Mouse (Mus musculus) midbrain, embryonic 12.5 days (tissue): ENCODE data around the gene Fgfr2. TPM values are rescaled to one million over a fixed set of nuclear protein-coding genes. Genes with fewer than 3 reads are reported as not detected.

Experiments
- ATAC-seq: fragments of 200-750 bp; cut with Nextera tagmentation; 2 replicates; pipeline ENCODE4 v1.8.0; 2017; ENCODE audit warnings: low read depth, moderate TSS enrichment, moderate library complexity; ENCODE audit not compliant: low FRiP score
- H3K27ac ChIP-seq: fragments of 300-500 bp; sonication (generic); replicated peaks from 2 replicates; pipeline ENCODE4 v1.5.1; 2016; ENCODE audit warnings: mild to moderate bottlenecking
- H3K27me3 ChIP-seq: fragments of 300-500 bp; sonication (generic); 2 replicates; pipeline ENCODE4 v1.6.1; 2016; ENCODE audit warnings: mild to moderate bottlenecking
- H3K36me3 ChIP-seq: fragments of 300-500 bp; sonication (generic); 2 replicates; pipeline ENCODE4 v1.6.1; 2016
- H3K4me1 ChIP-seq: fragments of 300-500 bp; sonication (generic); 2 replicates; pipeline ENCODE4 v1.6.1; 2016
- H3K4me2 ChIP-seq: fragments of 300-500 bp; sonication (generic); replicated peaks from 2 replicates; pipeline ENCODE4 v1.6.1; 2016; ENCODE audit warnings: mild to moderate bottlenecking, moderate library complexity
- H3K4me3 ChIP-seq: fragments of 300-500 bp; sonication (generic); 2 replicates; pipeline ENCODE4 v1.5.1; 2016; ENCODE audit warnings: mild to moderate bottlenecking
- H3K9ac ChIP-seq: fragments of 300-500 bp; sonication (generic); replicated peaks from 2 replicates; pipeline ENCODE4 v1.6.1; 2016; ENCODE audit warnings: mild to moderate bottlenecking, moderate library complexity
- H3K9me3 ChIP-seq: fragments of 300-500 bp; sonication (generic); 2 replicates; pipeline ENCODE4 v1.6.1; 2016; ENCODE audit warnings: mild to moderate bottlenecking
- WGBS: fragments of 180-500 bp; shearing (Covaris S2); methylation state at CpG from one replicate; pipeline ENCODE4 v1.1.7; 2016; 5-methylcytosine and 5-hydroxymethylcytosine counted together
- polyA plus RNA-seq: library from polyadenylated mRNA; unstranded; fragments of >200 nt; fragmentation: Nextera tagmentation; extraction: Ambion mirVana; gene quantifications from 2 replicates; pipeline ENCODE4 v1.2.1, GENCODE M21; 2016

Gene Fgfr2
- polyA plus RNA-seq, 1 experiment from 2014 or later = 96.5 TPM

GRCm38 (mm10) chr7:131037083-131037482 is 2086.1 kb downstream of the Fgfr2 start:
- no peak for ATAC-seq
- WGBS = 85% methylated on average over 2 of the region's 2 CpGs
- no peaks in the 10 kb centered on the region for H3K9me3 ChIP-seq

GRCm38 (mm10) chr7:131036396-131036795 is 2086.8 kb downstream of the Fgfr2 start:
- Histone ChIP-seq H3K9me3 (no peaks in the 10 kb centered on the region), H3K4me3 (no peak overlapping the region), H3K27me3 (no peaks in the 10 kb centered on the region), H3K27ac (no peak overlapping the region), H3K9ac (no peak overlapping the region), H3K4me1 (no peaks in the 10 kb centered on the region), H3K36me3 (no peaks in the 10 kb centered on the region), H3K4me2 (no peak overlapping the region)
- ATAC-seq = no peak
- WGBS = 88% methylated on average over 3 of the region's 3 CpGs

More at GRCm38 (mm10) chr7:131037083-131037482, 2086.1 kb downstream of the Fgfr2 start:
- Histone ChIP-seq H3K27me3 (no peaks in the 10 kb centered on the region), H3K9ac (no peak overlapping the region), H3K27ac (no peak overlapping the region), H3K4me3 (no peak overlapping the region), H3K36me3 (no peaks in the 10 kb centered on the region), H3K4me1 (no peaks in the 10 kb centered on the region), H3K4me2 (no peak overlapping the region)

GRCm38 (mm10) chr7:131031755-131032154 is 2091.4 kb downstream of the Fgfr2 start, which contains the start of gene Dmbt1:
TSS of gene Dmbt1 (plus strand) at chr7:131032053.
- Histone ChIP-seq H3K27me3 (no peaks in the 10 kb centered on the region), H3K9me3 (no peaks in the 10 kb centered on the region), H3K4me2 (no peak within 1 kb of the TSS), H3K36me3 (no peaks in the 10 kb centered on the region), H3K4me3 (no peak within 1 kb of the TSS), H3K27ac (no peak within 1 kb of the TSS), H3K9ac (no peak within 1 kb of the TSS), H3K4me1 (peaks cover 2% of the 10 kb centered on the region; the same call in 1 of the 2 replicates)
- 86% methylated on average over 5 of the region's 5 CpGs for WGBS
- no peak for ATAC-seq

GRCm38 (mm10) chr7:131027557-131027956 is 2095.6 kb downstream of the Fgfr2 start:
- no peak for ATAC-seq
- H3K4me2 ChIP-seq = no peak overlapping the region
- no peak overlapping the region for H3K9ac ChIP-seq
- H3K27me3 ChIP-seq = no peaks in the 10 kb centered on the region
- H3K9me3 ChIP-seq = no peaks in the 10 kb centered on the region
- no peak overlapping the region for H3K27ac ChIP-seq
- H3K36me3 ChIP-seq = no peaks in the 10 kb centered on the region
- H3K4me1 ChIP-seq = peaks cover 5% of the 10 kb centered on the region; the same call in 1 of the 2 replicates
- H3K4me3 ChIP-seq = no peak overlapping the region
- 90% methylated on average over 1 of the region's 1 CpGs for WGBS

- H3K36me3 ChIP-seq = no peaks in the 10 kb centered on the region
- WGBS = 90% methylated on average over 1 of the region's 1 CpGs
- no peaks in the 10 kb centered on the region for H3K27me3 ChIP-seq
- no peak overlapping the region for H3K4me3 ChIP-seq
- no peak overlapping the region for H3K9ac ChIP-seq
- ATAC-seq = no peak
- peaks cover 5% of the 10 kb centered on the region; the same call in 1 of the 2 replicates for H3K4me1 ChIP-seq
- no peak overlapping the region for H3K4me2 ChIP-seq
- no peaks in the 10 kb centered on the region for H3K9me3 ChIP-seq
- no peak overlapping the region for H3K27ac ChIP-seq
Observed at GRCm38 (mm10) chr7:131024807-131025206, 2098.3 kb downstream of the Fgfr2 start.

- WGBS = 91% methylated on average over 2 of the region's 2 CpGs
Observed at GRCm38 (mm10) chr7:131019181-131019580, 2104.0 kb downstream of the Fgfr2 start.

GRCm38 (mm10) chr7:131011901-131012300 is 2111.2 kb downstream of the Fgfr2 start:
- Histone ChIP-seq H3K4me1 (no peaks in the 10 kb centered on the region), H3K36me3 (no peaks in the 10 kb centered on the region), H3K9ac (no peak overlapping the region), H3K27me3 (no peaks in the 10 kb centered on the region), H3K4me3 (no peak overlapping the region), H3K4me2 (no peak overlapping the region), H3K9me3 (peaks cover 6% of the 10 kb centered on the region), H3K27ac (no peak overlapping the region)
- WGBS = 81% methylated on average over 1 of the region's 1 CpGs
- ATAC-seq = no peak

More at GRCm38 (mm10) chr7:131019181-131019580, 2104.0 kb downstream of the Fgfr2 start:
- H3K36me3 ChIP-seq = no peaks in the 10 kb centered on the region
- H3K9me3 ChIP-seq = peaks cover 5% of the 10 kb centered on the region
- H3K27ac ChIP-seq = no peak overlapping the region
- no peak overlapping the region for H3K4me3 ChIP-seq
- no peaks in the 10 kb centered on the region for H3K4me1 ChIP-seq
- no peaks in the 10 kb centered on the region for H3K27me3 ChIP-seq
- no peak for ATAC-seq
- H3K4me2 ChIP-seq = no peak overlapping the region
- H3K9ac ChIP-seq = no peak overlapping the region

GRCm38 (mm10) chr7:131009178-131009577 is 2114.0 kb downstream of the Fgfr2 start:
- no peak overlapping the region for H3K27ac ChIP-seq
- H3K36me3 ChIP-seq = no peaks in the 10 kb centered on the region
- H3K9me3 ChIP-seq = peaks cover 7% of the 10 kb centered on the region; the same call in 1 of the 2 replicates
- 86% methylated on average over 5 of the region's 5 CpGs for WGBS
- H3K27me3 ChIP-seq = no peaks in the 10 kb centered on the region
- no peak for ATAC-seq
- H3K4me1 ChIP-seq = no peaks in the 10 kb centered on the region
- H3K4me3 ChIP-seq = no peak overlapping the region
- H3K4me2 ChIP-seq = no peak overlapping the region
- H3K9ac ChIP-seq = no peak overlapping the region

- Histone ChIP-seq H3K9ac (no peak overlapping the region), H3K27ac (no peak overlapping the region), H3K27me3 (no peaks in the 10 kb centered on the region), H3K4me2 (no peak overlapping the region), H3K4me1 (no peaks in the 10 kb centered on the region), H3K4me3 (no peak overlapping the region), H3K36me3 (no peaks in the 10 kb centered on the region), H3K9me3 (peaks cover 7% of the 10 kb centered on the region; the same call in 1 of the 2 replicates)
- 78% methylated on average over 2 of the region's 2 CpGs for WGBS
- no peak for ATAC-seq
Observed at GRCm38 (mm10) chr7:131007221-131007620, 2115.9 kb downstream of the Fgfr2 start.

GRCm38 (mm10) chr7:131004071-131004470 is 2119.1 kb downstream of the Fgfr2 start:
- peaks cover 7% of the 10 kb centered on the region; the same call in 1 of the 2 replicates for H3K9me3 ChIP-seq
- no peaks in the 10 kb centered on the region for H3K27me3 ChIP-seq
- H3K4me3 ChIP-seq = no peak overlapping the region
- H3K36me3 ChIP-seq = no peaks in the 10 kb centered on the region
- H3K4me1 ChIP-seq = no peaks in the 10 kb centered on the region
- H3K27ac ChIP-seq = no peak overlapping the region
- ATAC-seq = no peak
- 90% methylated on average over 5 of the region's 5 CpGs for WGBS
- H3K9ac ChIP-seq = no peak overlapping the region
- no peak overlapping the region for H3K4me2 ChIP-seq

GRCm38 (mm10) chr7:131001976-131002726 is 2121.0 kb downstream of the Fgfr2 start:
- Histone ChIP-seq H3K4me3 (no peak overlapping the region), H3K36me3 (no peaks in the 10 kb centered on the region), H3K9me3 (peaks cover 6% of the 10 kb centered on the region; the same call in 1 of the 2 replicates), H3K27me3 (no peaks in the 10 kb centered on the region), H3K27ac (no peak overlapping the region), H3K4me2 (no peak overlapping the region), H3K4me1 (no peaks in the 10 kb centered on the region), H3K9ac (no peak overlapping the region)
- no peak for ATAC-seq
- WGBS = 90% methylated on average over 12 of the region's 12 CpGs

- no peak overlapping the region for H3K4me3 ChIP-seq
- ATAC-seq = no peak
- WGBS = 54% methylated on average over 8 of the region's 8 CpGs
- H3K27ac ChIP-seq = no peak overlapping the region
- H3K36me3 ChIP-seq = no peaks in the 10 kb centered on the region
- no peaks in the 10 kb centered on the region for H3K27me3 ChIP-seq
- H3K9me3 ChIP-seq = 0 out of 2 replicates have a peak, but pooled peaks cover 3% of the 10 kb centered on the region
- no peaks in the 10 kb centered on the region for H3K4me1 ChIP-seq
- no peak overlapping the region for H3K4me2 ChIP-seq
- H3K9ac ChIP-seq = no peak overlapping the region
Observed at GRCm38 (mm10) chr7:130993907-130994306, 2129.2 kb downstream of the Fgfr2 start.
